Mouse (Mus musculus): ENCODE results near the gene Ankrd63.

The Ankrd63 gene

DNA sequence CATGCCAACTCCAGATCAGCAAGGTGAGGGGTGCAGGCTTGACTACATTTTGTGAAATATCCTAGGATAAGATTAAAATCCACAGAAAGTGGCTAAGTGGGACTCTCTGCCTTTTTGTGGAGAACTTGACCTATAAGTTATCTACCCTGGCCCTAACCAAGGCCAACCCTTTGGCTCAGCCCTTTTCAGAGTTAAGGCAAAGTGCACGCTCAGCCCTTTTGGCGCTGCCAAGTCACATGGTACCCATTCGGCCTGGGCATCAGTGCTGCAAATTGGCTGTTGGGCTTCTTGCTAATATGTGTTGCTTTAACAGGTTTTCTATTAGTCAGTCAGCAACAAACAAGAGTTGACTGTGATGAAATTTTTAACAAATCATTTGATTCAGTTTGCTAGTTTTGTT is 16.0 kb downstream of the Ankrd63 start:
- no peak for DNase-seq

DNA sequence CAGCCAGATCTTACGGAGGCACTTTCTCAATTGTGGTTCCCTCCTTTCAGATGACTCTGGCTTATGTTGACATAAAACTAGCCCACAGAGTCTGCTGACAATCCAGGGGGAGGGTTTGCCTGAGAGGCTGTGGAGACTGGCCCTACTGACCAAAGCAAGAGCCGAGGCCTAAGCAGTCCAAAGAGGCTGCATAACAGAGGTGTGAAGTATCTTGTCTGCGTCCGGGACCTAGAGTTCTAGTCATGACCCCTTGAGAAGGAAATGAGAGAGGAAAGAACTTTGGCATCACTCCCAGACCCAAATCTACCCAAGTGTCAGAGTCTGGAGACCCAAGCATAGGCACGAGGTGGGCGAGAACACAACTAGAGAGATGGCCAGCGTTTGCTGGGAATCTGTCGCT is 17.1 kb downstream of the Ankrd63 start:
- no peak for DNase-seq

- DNase-seq: no peak
Measured at GRCm38 (mm10) chr2:118685088-118685487, 18.7 kb downstream of the Ankrd63 start.

- DNase-seq: no peak
Measured at GRCm38 (mm10) chr2:118682544-118683260, 21.1 kb downstream of the Ankrd63 start.

DNA sequence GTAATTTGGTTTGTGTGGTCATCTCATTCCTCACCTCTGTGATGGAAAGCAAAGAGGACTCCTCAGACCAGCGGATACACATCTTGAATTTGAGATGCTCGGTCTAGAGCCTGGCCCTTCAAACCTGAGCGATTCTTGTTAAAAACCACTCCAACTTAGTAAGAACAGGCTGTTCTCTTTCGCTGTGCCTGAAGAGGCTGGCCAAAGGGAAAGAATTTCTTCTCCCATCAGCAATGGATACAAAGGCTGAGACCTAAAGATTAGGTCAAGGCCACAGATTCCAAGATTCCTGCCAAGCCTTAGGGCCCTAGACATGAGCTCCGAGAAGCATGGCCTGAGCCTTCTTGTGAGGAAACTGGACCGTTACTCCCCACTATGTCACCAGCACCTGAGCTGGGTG is 22.8 kb downstream of the Ankrd63 start:
- DNase-seq: no peak

GRCm38 (mm10) chr2:118679577-118679976 is 24.2 kb downstream of the Ankrd63 start:
- DNase-seq: no peak

- DNase-seq: peak; percentile 31 to 50
Measured at GRCm38 (mm10) chr2:118677817-118678216, 25.9 kb downstream of the Ankrd63 start.

GRCm38 (mm10) chr2:118676839-118677741 is 26.7 kb downstream of the Ankrd63 start:
- DNase-seq: peak in 1 of 2 experiments; percentile 18

DNA sequence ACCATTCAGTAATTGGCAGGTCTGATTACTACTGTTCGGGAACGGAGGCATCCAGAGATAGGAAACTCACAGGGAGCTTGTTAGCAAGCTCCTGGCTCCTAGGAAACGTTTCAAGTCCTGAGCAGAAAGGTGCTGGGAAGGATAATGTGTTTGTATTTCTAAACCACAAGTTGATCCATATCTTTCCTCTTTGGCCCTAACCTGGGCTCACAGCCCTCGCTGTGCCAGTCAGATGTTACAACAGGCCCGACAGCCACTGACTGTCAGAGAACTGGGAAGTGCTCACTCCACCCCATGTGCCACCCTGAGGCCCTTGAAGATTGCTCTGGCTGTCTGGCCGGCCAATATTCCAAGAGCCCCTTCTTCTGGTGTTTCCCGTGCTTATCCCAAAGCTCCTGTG is 29.3 kb downstream of the Ankrd63 start:
- DNase-seq: no peak

GRCm38 (mm10) chr2:118673686-118674465 is 29.9 kb downstream of the Ankrd63 start:
- no peak for DNase-seq

DNA sequence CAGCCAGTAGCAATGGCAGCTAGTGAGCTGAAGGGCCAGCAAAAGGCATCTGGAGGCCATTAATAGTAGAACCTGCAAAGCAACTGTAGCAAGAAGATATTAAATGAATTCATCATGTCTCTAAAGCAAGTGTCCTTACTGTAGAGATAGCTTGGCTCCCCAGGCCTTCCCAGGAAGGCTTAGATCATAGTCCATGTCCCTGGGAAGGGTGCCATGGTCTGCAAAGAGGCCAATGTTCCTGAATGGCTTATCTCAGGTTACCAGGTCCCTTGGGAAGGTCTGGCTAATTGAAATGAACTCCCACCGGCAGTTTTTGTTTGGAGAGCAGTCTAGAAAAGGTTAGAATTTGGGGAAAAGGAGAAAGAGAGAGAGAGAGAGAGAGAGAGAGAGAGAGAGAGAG is 32.0 kb downstream of the Ankrd63 start:
- DNase-seq: no peak

DNA sequence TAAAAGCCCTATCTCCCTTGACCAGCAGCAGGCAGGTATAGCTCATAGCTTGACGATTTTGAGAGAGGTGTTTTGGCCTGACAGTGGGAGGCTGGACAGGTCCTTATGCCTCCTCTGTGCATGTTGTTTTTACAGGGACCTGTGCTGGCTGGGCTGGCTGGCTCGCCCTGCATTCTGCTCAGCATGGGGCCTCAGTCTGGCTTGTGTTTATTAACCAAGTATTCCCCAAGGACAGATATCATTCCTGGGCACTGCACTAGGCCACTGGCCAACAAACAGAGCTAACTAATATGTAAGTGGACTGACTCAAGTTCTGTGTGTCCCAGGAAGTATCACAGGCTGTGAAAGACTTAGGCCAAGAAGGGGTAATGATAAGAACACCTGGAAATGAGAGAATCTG is 34.0 kb downstream of the Ankrd63 start:
- DNase-seq: no peak

- no peak for DNase-seq
Measured at GRCm38 (mm10) chr2:118669245-118669644, 34.5 kb downstream of the Ankrd63 start.

GRCm38 (mm10) chr2:118667181-118667580 is 36.6 kb downstream of the Ankrd63 start:
- DNase-seq: no peak

GRCm38 (mm10) chr2:118665616-118666015 is 38.1 kb downstream of the Ankrd63 start:
- no peak for DNase-seq

GRCm38 (mm10) chr2:118664975-118665516 is 38.7 kb downstream of the Ankrd63 start:
- no peak for DNase-seq

DNA sequence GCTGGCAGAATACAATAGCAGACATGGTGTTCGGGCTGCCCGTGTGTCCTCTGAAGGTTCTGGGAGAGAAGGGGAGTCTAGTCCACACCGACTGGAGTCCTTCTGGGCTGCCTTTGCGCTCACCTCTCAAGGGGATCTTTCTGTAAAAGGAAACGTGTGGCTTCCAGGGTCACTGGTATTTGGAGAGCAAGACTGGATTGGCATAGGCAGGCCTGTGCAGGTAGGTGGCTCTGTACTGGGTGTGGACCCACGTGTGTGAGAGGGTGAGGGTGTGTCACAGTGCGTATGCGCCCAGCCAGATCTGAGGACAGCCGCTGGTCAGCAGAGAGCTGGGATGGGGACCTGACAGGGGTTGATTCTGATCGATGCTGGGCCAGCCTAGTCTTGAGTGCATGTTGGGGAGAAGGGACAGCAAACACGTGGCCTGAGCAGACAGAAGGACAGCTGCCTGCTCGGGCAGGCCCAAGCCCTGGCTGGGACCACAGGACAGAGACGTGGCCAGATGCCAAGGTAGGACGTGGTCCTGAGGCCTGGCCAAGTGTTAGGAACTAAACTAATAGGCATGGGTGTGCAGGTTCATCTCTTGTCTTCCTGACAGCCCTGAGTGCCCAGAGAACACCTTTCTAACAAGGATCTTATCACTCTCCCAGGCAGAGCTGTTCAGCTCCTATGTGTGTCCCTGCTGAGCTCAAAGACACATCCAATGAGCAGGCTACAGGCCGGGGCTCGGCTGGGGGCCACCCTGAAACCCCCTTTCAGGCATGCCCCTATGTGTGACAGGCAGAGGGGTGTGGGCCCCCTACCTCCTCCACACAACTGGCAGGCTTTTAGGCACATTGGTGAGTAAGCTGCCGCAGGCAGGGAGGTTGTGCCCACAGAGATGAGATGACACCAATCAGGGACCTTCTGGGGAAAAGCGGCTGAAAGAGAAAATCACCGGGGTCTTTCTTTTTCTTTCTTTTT is 39.7 kb downstream of the Ankrd63 start:
- peak in 1 of 2 experiments; percentile 12 for DNase-seq

DNA sequence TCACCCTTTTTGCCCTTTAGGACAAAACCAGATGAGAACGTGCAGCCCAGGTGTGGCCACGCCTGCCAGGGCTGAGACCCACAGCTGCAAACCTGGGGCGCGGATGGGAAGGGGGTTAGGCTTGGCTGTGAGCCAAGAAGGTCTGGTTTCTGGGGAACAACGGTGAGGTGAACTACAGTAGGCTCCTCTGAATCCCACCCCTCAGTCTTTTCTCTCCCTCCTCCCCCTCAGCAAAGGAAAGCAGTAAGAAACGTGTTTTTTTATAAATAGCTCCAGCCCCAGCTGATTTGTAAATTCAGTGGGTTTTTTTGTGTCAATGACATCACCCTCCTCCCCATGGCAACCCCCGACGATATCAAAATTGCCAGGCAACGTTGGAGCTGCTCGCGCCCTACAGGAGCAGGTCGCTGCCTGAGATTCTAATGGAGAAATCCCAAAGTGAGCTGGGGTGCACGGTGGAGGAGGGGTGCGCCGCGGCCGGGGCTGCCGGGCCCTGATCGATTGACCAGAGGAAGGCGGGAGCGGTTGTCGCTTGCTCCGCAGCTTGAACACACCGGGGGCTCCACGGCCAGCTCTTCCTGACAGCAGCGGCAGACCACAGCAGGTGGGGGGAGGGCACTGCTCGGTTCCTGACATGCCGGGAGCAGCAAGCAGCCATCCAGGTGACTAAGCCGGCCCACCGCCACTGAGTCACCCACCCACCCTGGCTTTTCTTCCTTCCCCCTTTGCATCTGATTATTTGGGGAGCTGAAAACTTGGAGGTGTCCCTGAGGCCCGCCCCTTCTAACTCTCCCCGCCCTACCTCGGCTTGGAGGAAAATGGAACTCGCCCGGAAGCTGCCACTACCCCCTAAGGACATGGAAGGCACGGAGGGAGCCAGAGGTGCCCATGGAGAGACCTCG is 40.6 kb downstream of the Ankrd63 start, which contains the start of gene Pak6:
Pak6 (plus strand) TSS at position 402 of the 902 bp plus-strand sequence.
- peak; percentile 18 to 20 for DNase-seq

- no peak for DNase-seq
Measured at GRCm38 (mm10) chr2:118661891-118662290, 41.9 kb downstream of the Ankrd63 start.

- peak; percentile 38 to 52 for DNase-seq
Measured at GRCm38 (mm10) chr2:118659998-118660452, 43.7 kb downstream of the Ankrd63 start.

All from cerebellum, postnatal 36 days (tissue).